Mouse (Mus musculus): ENCODE measurements around the gene Tnik.
A peak's percentile ranks its signal among the peaks of the same experiment; 100 is the strongest.

The Tnik gene

GRCm38 (mm10) chr3:28491085-28492041 lies 228.3 kb downstream of the Tnik start:
- no peak for DNase-seq

- no peak for DNase-seq
These were observed 233.9 kb downstream of the Tnik start for GRCm38 (mm10) chr3:28496806-28497502.

- no peak for DNase-seq
These were observed 234.5 kb downstream of the Tnik start for GRCm38 (mm10) chr3:28497503-28497857.

- DNase-seq = no peak
These were observed 239.7 kb downstream of the Tnik start for GRCm38 (mm10) chr3:28502697-28503096.

GRCm38 (mm10) chr3:28509337-28509935 lies 246.4 kb downstream of the Tnik start:
- no peak for DNase-seq

GRCm38 (mm10) chr3:28523004-28523482 lies 260.0 kb downstream of the Tnik start:
- DNase-seq = peak; percentile 16

- no peak for DNase-seq
These were observed 260.6 kb downstream of the Tnik start for GRCm38 (mm10) chr3:28523541-28524165.

GRCm38 (mm10) chr3:28524562-28524961 lies 261.5 kb downstream of the Tnik start:
- no peak for DNase-seq

- DNase-seq = no peak
These were observed 263.7 kb downstream of the Tnik start for GRCm38 (mm10) chr3:28526671-28527070.

GRCm38 (mm10) chr3:28527231-28527630 lies 264.2 kb downstream of the Tnik start:
- no peak for DNase-seq

- no peak for DNase-seq
These were observed 266.5 kb downstream of the Tnik start for GRCm38 (mm10) chr3:28529548-28529947.

- DNase-seq = no peak
These were observed 268.4 kb downstream of the Tnik start for GRCm38 (mm10) chr3:28531294-28531956.

- no peak for DNase-seq
These were observed 269.7 kb downstream of the Tnik start for GRCm38 (mm10) chr3:28532666-28533065.

- no peak for DNase-seq
These were observed 277.1 kb downstream of the Tnik start for GRCm38 (mm10) chr3:28540121-28540520.

GRCm38 (mm10) chr3:28542941-28543340 lies 279.9 kb downstream of the Tnik start:
- DNase-seq = no peak

- DNase-seq = peak; percentile 63
These were observed 280.5 kb downstream of the Tnik start for GRCm38 (mm10) chr3:28543380-28543984.

GRCm38 (mm10) chr3:28544345-28544869 lies 281.4 kb downstream of the Tnik start:
- DNase-seq = no peak

GRCm38 (mm10) chr3:28547965-28548730 lies 285.1 kb downstream of the Tnik start:
- no peak for DNase-seq

GRCm38 (mm10) chr3:28549391-28549790 lies 286.4 kb downstream of the Tnik start:
- no peak for DNase-seq

- DNase-seq = peak; percentile 31
These were observed 287.6 kb downstream of the Tnik start for GRCm38 (mm10) chr3:28550497-28551093.

All from lung, postnatal 10 days (tissue).